Mouse (Mus musculus) olfactory bulb, adult 2 months (tissue): ENCODE data around the gene Selenow.

Source experiments
- CTCF ChIP-seq: fragments of 200-500 bp; IDR thresholded peaks from 2 replicates; pipeline ENCODE4 v1.5.1; 2012; ENCODE audit warnings: low read depth, mild to moderate bottlenecking, low read length, moderate library complexity; ENCODE audit not compliant: insufficient read depth
- POLR2A ChIP-seq: fragments of 200-500 bp; IDR thresholded peaks from 2 replicates; pipeline ENCODE4 v1.6.1; 2012; ENCODE audit warnings: mild to moderate bottlenecking, low read depth, low read length, moderate library complexity; ENCODE audit not compliant: insufficient read depth

DNA sequence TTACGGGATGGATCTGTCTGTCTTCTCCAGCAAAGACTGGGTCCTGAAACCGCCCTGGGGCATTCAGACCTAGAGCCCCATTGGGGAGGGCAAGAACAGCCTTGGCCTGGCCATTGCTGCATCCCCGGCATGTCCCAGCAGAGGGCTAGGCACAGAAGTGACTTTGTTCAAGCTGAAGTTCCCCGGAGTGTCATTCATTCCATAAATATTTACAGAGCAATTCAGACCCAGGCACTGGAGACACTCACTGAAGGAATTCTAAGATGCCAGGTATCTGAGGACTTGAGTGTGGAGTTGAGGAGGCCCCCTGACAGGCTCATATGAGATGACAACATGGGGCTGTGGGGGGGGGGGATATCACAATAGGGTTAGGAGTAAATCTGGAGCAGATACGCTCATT lies 33.9 kb upstream of the Selenow start:
- TF ChIP-seq POLR2A = no peak
- TF ChIP-seq CTCF = no peak
